Comparison of ENCODE assay signal across 17 mouse cellular contexts in the genomic region with DNA sequence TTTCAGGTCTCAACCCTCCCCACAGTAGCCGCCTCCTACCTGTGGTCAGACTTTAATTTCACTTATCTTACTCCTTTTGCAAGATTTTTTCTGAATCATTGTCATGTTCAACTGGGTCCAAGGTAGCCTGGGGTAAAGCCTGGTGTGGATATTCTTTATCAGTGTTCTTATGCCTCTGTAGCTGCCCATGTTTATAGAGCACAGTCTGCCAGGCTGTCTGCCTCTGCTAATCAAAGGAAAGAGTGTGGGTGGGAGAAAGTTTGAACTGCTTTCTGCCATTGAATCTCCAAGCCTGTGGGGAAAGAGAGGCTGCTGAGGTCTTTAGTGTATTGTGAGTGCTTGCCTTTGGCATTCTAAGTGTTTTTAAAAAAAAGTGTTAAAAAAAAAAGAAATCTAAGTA.
"Had no signal": no experiment of that assay in that cellular context is flagged by ENCODE, and none has a peak within 500 bp of the region (broad histone marks: within the 10 kb centered on the region; RNA-seq: fewer than 3 reads in every experiment).

No protein-coding gene starts in this region.

- H3K27ac ChIP-seq: kidney, embryonic 15.5 days; limb, embryonic 10.5 days; limb, embryonic 13.5 days; liver, embryonic 12.5 days; liver, embryonic 15.5 days; macrophage; midbrain, embryonic 12.5 days; neural tube, embryonic 13.5 days; stomach, embryonic 15.5 days had no signal

- H3K9ac ChIP-seq: kidney, embryonic 15.5 days; limb, embryonic 13.5 days; liver, embryonic 12.5 days; liver, embryonic 15.5 days; midbrain, embryonic 12.5 days; neural tube, embryonic 13.5 days; stomach, embryonic 15.5 days had no signal

- DNase-seq: kidney, adult 11 months; liver; right cerebral cortex, postnatal 25 days; thymus, adult 18-20 months; thymus, postnatal 36 days had no signal

- H3K4me3 ChIP-seq: kidney, embryonic 15.5 days; limb, embryonic 10.5 days; limb, embryonic 13.5 days; liver, embryonic 12.5 days; liver, embryonic 15.5 days; megakaryocyte, embryonic 14.5 days; midbrain, embryonic 12.5 days; myocyte; neural tube, embryonic 13.5 days; stomach, embryonic 15.5 days had no signal

- ATAC-seq: liver, embryonic 12.5 days; midbrain, embryonic 16.5 days had no signal

- H3K4me2 ChIP-seq: kidney, embryonic 15.5 days; limb, embryonic 13.5 days; liver, embryonic 12.5 days; liver, embryonic 15.5 days; midbrain, embryonic 12.5 days; neural tube, embryonic 13.5 days; stomach, embryonic 15.5 days had no signal

- H3K36me3 ChIP-seq: liver, embryonic 15.5 days; stomach, embryonic 15.5 days had no signal

- H3K4me1 ChIP-seq: limb, embryonic 10.5 days; midbrain, embryonic 12.5 days; stomach, embryonic 15.5 days had no signal

- H3K9me3 ChIP-seq: kidney, embryonic 15.5 days; limb, embryonic 10.5 days; limb, embryonic 13.5 days; liver, embryonic 12.5 days; liver, embryonic 15.5 days; megakaryocyte, embryonic 14.5 days; midbrain, embryonic 12.5 days; neural tube, embryonic 13.5 days; stomach, embryonic 15.5 days had no signal

- H3K27me3 ChIP-seq: kidney, embryonic 15.5 days; limb, embryonic 13.5 days; liver, embryonic 12.5 days; liver, embryonic 15.5 days; megakaryocyte, embryonic 14.5 days; midbrain, embryonic 12.5 days; neural tube, embryonic 13.5 days; stomach, embryonic 15.5 days had no signal
